8 mouse cellular contexts compared by ENCODE assay signal in the genomic region with DNA sequence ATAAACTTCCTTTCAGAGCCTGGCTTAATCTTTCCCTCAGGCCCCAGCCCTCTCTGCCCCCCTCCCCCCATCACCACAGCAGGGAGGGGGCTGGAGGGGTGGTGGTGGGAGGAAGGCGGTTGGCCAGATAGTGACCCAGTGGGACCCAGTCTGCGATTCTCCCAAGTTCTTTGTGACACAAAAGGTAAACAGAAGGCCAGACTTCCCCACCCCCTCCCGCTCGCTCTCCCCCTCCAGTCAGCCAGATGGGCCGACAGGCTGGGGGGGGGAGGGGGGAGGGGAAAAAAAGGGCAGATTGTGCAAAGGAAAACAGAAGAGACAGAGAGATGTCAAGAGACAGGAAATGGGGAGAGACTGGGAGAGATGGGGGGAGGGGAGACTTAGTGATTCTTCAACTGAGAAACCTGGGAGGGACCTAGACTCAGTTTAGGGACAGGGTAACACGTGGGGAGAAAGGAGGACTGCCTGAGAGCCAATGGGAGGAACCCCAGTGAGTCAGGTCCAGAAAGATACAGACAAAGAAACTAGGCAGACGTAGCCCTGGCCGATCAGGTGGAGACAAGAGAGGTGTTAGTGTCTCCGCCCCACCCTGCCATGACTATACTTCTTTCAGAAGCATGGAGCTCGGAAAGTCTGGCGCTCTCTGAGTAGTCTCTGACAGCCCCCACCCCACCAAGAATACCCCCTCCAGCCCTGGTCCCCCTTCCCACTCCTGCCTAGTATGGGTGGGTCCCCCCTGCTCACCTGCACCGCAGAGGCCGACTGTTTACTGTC. TPM values are rescaled to one million over a fixed set of nuclear protein-coding genes. Genes with fewer than 3 reads are reported as not detected.
DNase-seq lines count a peak whose midpoint lies in the region; ATAC-seq and TF ChIP-seq lines count a peak whose summit lies in the region.

No protein-coding gene starts in this region.

- H3K4me1 ChIP-seq in heart, embryonic 12.5 days (replicated peaks): peaks cover 46% of the 10 kb centered on the region
- peaks cover 41% of the 10 kb centered on the region for H3K4me1 ChIP-seq in intestine, embryonic 15.5 days (replicated peaks)

- H3K4me2 ChIP-seq in heart, embryonic 12.5 days: peak overlapping the region; percentile 34
- H3K4me2 ChIP-seq in intestine, embryonic 15.5 days (replicated peaks): peak overlapping the region; percentile 38

- WGBS in heart, embryonic 12.5 days: 22% methylated on average over 13 of the region's 13 CpGs
- WGBS in intestine, embryonic 15.5 days: 20% methylated on average over 13 of the region's 13 CpGs

- H3K9me3 ChIP-seq in heart, embryonic 12.5 days (replicated peaks): no peaks in the 10 kb centered on the region
- no peaks in the 10 kb centered on the region for H3K9me3 ChIP-seq in intestine, embryonic 15.5 days

- ATAC-seq in heart, embryonic 12.5 days (ENCODE audit: insufficient number of reproducible peaks, low FRiP score): peak; percentile 68
- peak; percentile 57 for ATAC-seq in intestine, embryonic 15.5 days

- intact Hi-C loops in heart, postnatal 10 days (cut with DNase I): no loop called here
- intact Hi-C loops in left cerebral cortex, adult 2 months (cut with DNase I): no loop called here

- DNase-seq in heart, postnatal 10 days: no peak
- DNase-seq in embryo, embryonic 10.5 days (ENCODE audit: low spot score): peak; percentile 85
- DNase-seq in neural tube, embryonic 10.5 days (ENCODE audit: extremely low spot score, low spot score): peak; percentile 81
- DNase-seq in frontal cortex, postnatal 14 days (ENCODE audit: low spot score in 2 of 2): no peak
- DNase-seq in left cerebral cortex, adult 2 months (ENCODE audit: extremely low spot score in 1 of 2, low spot score in 2 of 2): no peak
- DNase-seq in cerebellum, adult 9-11 months: no peak

- H3K9ac ChIP-seq in heart, embryonic 12.5 days: 0 out of 2 replicates have a peak overlapping the region, but pooled peaks have one; percentile 13
- H3K9ac ChIP-seq in intestine, embryonic 15.5 days: no peak overlapping the region

- peaks cover 25% of the 10 kb centered on the region for H3K36me3 ChIP-seq in heart, embryonic 12.5 days
- H3K36me3 ChIP-seq in intestine, embryonic 15.5 days: 0 out of 2 replicates have a peak, but pooled peaks cover 6% of the 10 kb centered on the region

- peak overlapping the region; percentile 69 for H3K27ac ChIP-seq in heart, embryonic 12.5 days (ENCODE audit: poor library complexity, severe bottlenecking)
- H3K27ac ChIP-seq in intestine, embryonic 15.5 days: peak overlapping the region; percentile 79
- H3K27ac ChIP-seq in left cerebral cortex, adult 2 months: no peak overlapping the region

- no peaks in the 10 kb centered on the region for H3K27me3 ChIP-seq in heart, embryonic 12.5 days (replicated peaks)
- no peaks in the 10 kb centered on the region for H3K27me3 ChIP-seq in intestine, embryonic 15.5 days (replicated peaks)

- H3K4me3 ChIP-seq in heart, embryonic 12.5 days: no peak overlapping the region
- no peak overlapping the region for H3K4me3 ChIP-seq in intestine, embryonic 15.5 days (replicated peaks)
- H3K4me3 ChIP-seq in left cerebral cortex, adult 2 months: no peak overlapping the region

- no peak for TF ChIP-seq CTCF in left cerebral cortex, adult 2 months (IDR thresholded peaks at IDR 0.05)

RNA-seq across cellular contexts. Expression of a gene that starts 36.9 kb away (rescaled TPM):
- polyA plus RNA-seq in heart, embryonic 12.5 days (2016; fragmentation: Nextera tagmentation; extraction: Ambion mirVana): 20.7 and 22.5 TPM in 2 replicates
- 10 to 100 TPM; 12.3 to 15.9 TPM for total RNA-seq in heart, postnatal 10 days (2021)
- polyA plus RNA-seq in intestine, embryonic 15.5 days (2015; fragmentation: Nextera tagmentation; extraction: Ambion mirVana): 22.3 and 24.9 TPM in 2 replicates
- total RNA-seq in left cerebral cortex, adult 2 months (2021): 10 to 100 TPM; 43.1 to 50.6 TPM

RNA-seq across cellular contexts. Expression of a gene that starts 53.1 kb away (rescaled TPM):
- 11.1 and 11.2 TPM in 2 replicates for polyA plus RNA-seq in heart, embryonic 12.5 days (2016; fragmentation: Nextera tagmentation; extraction: Ambion mirVana)
- 1 to 10 TPM; 6.4 to 8.2 TPM for total RNA-seq in heart, postnatal 10 days (2021)
- polyA plus RNA-seq in intestine, embryonic 15.5 days (2015; fragmentation: Nextera tagmentation; extraction: Ambion mirVana): 8.3 and 9.5 TPM in 2 replicates
- under 1 TPM in 1 of 2 experiments, not detected in 1; 0.48 TPM for total RNA-seq in left cerebral cortex, adult 2 months (2021)

Comparison
In these comparisons a context has a peak if more than half of its experiments do, and no peak if none do; other contexts are left out.
1. DNase-seq: peak in embryo, embryonic 10.5 days (single experiment) and neural tube, embryonic 10.5 days (single experiment); none in heart, postnatal 10 days (0 of 2), frontal cortex, postnatal 14 days (0 of 2), left cerebral cortex, adult 2 months (0 of 2) and cerebellum, adult 9-11 months (single experiment).
2. RNA of a gene that starts 53.1 kb away (total RNA-seq): 6.4 to 8.2 TPM in heart, postnatal 10 days; 0.48 TPM in left cerebral cortex, adult 2 months; every median in the first group is over 4 times any median in the second.